Mouse (Mus musculus): ENCODE results near the gene Dph5.

DNA sequence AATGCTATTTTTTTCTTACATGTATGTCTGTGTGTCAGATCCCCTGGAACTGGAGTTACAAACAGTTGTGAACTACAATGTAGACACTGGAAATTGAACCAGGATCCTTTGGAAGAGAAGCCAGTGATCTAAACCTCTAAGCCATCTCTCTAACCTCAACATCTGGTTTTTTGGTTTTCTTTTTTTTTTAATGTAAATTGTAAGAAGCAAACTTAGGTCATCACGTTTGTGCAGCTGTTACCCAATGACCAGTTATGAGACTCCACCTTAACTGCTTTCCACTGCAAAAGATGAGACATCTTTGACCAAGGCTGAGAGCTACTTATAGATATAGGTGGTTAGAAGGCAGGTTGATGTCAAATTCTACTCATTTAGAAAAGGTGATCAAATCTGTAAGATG is 19.7 kb upstream of the Dph5 start:
- TF ChIP-seq CTCF (IDR thresholded peaks at IDR 0.05; ENCODE audit: control insufficient read depth, insufficient read depth, low read length) (no peak), POLR2A (IDR thresholded peaks at IDR 0.05; ENCODE audit: borderline replicate concordance, control insufficient read depth, low read depth, low read length) (no peak)
